Mouse (Mus musculus) MEL (cell line): Measurements from ENCODE around the gene Pld1. TPM values are rescaled to one million over a fixed set of nuclear protein-coding genes. Genes with fewer than 3 reads are reported as not detected.

Experiments used
- DNase-seq: peaks from one replicate; pipeline ENCODE4 v3.0.0; 2011; ENCODE audit warnings: low read depth, low spot score
- H3K27ac ChIP-seq: 2 replicates; pipeline ENCODE4 v1.5.1; 2012; ENCODE audit warnings: low read depth, mild to moderate bottlenecking, control low read depth, low read length, moderate library complexity; ENCODE audit not compliant: control insufficient read depth
- H3K27me3 ChIP-seq, 2 experiments: fragments of 150-350 bp in 1 of 2; sonication (generic) in 1 of 2; 2 replicates each; pipeline ENCODE4 v1.6.1; 2012; ENCODE audit warnings: low read length in 2 of 2, mild to moderate bottlenecking in 2 of 2, improper control_type of control experiment in 1 of 2, moderate library complexity in 1 of 2; ENCODE audit not compliant: insufficient read depth in 2 of 2, control insufficient read depth in 1 of 2
- H3K36me3 ChIP-seq, 2 experiments: 2 replicates each; pipeline ENCODE4 v1.6.1; 2012 to 2014; ENCODE audit warnings: low read length in 2 of 2, improper control_type of control experiment in 1 of 2, inconsistent platforms in 1 of 2, mild to moderate bottlenecking in 1 of 2; ENCODE audit not compliant: insufficient read depth in 2 of 2, control insufficient read depth in 1 of 2
- H3K4me1 ChIP-seq, 2 experiments: fragments of 150-350 bp in 1 of 2; sonication (generic) in 1 of 2; 2 replicates each; pipeline ENCODE4 v1.6.1; 2012; ENCODE audit warnings: low read length in 2 of 2, improper control_type of control experiment in 1 of 2, mild to moderate bottlenecking in 1 of 2; ENCODE audit not compliant: insufficient read depth in 2 of 2, control insufficient read depth in 1 of 2
- H3K4me3 ChIP-seq, 2 experiments: fragments of 150-350 bp in 1 of 2; sonication (generic) in 1 of 2; 2 replicates each; pipeline ENCODE4 v1.5.1; 2012; ENCODE audit warnings: low read depth in 2 of 2, low read length in 2 of 2, mild to moderate bottlenecking in 2 of 2, moderate library complexity in 2 of 2, control low read depth in 1 of 2, improper control_type of control experiment in 1 of 2; ENCODE audit not compliant: control insufficient read depth in 1 of 2, insufficient read depth in 1 of 2
- H3K79me2 ChIP-seq: 2 replicates; pipeline ENCODE4 v1.6.1; 2012; ENCODE audit warnings: mild to moderate bottlenecking, low read length, moderate library complexity; ENCODE audit not compliant: control insufficient read depth, poor library complexity, insufficient read depth
- H3K9ac ChIP-seq: 2 replicates; pipeline ENCODE4 v1.6.1; 2012; ENCODE audit warnings: low read depth, mild to moderate bottlenecking, control low read depth, low read length, moderate library complexity; ENCODE audit not compliant: control insufficient read depth, poor library complexity, severe bottlenecking
- H3K9me3 ChIP-seq: fragments of 150-350 bp; sonication (generic); replicated peaks from 2 replicates; pipeline ENCODE4 v1.6.1; 2012; ENCODE audit warnings: mild to moderate bottlenecking, low read length, improper control_type of control experiment, moderate library complexity; ENCODE audit not compliant: insufficient read depth
- BHLHE40 ChIP-seq: IDR thresholded peaks from 2 replicates; pipeline ENCODE4 v1.6.1; 2012; ENCODE audit warnings: low read depth, mild to moderate bottlenecking, inconsistent platforms, low read length, improper control_type of control experiment, borderline replicate concordance
- CHD2 ChIP-seq: IDR thresholded peaks from 2 replicates; pipeline ENCODE4 v1.6.1; 2011; ENCODE audit warnings: low read length, improper control_type of control experiment
- E2F4 ChIP-seq: IDR thresholded peaks from 2 replicates; pipeline ENCODE4 v1.6.1; 2011; ENCODE audit warnings: low read depth, low read length, improper control_type of control experiment, borderline replicate concordance
- ETS1 ChIP-seq: IDR thresholded peaks from 2 replicates; pipeline ENCODE4 v1.6.1; 2012; ENCODE audit warnings: low read depth, mild to moderate bottlenecking, inconsistent platforms, low read length, improper control_type of control experiment, moderate library complexity
- GABPA ChIP-seq: IDR thresholded peaks from 2 replicates; pipeline ENCODE4 v1.6.1; 2012; ENCODE audit warnings: low read depth, mild to moderate bottlenecking, inconsistent platforms, low read length, improper control_type of control experiment, moderate library complexity
- KAT2A ChIP-seq: conservative IDR thresholded peaks from 2 replicates; pipeline ENCODE4 v1.6.1; 2012; ENCODE audit warnings: low read depth, low read length, improper control_type of control experiment, inconsistent platforms
- MAFK ChIP-seq: IDR thresholded peaks from 2 replicates; pipeline ENCODE4 v1.6.1; 2011; ENCODE audit warnings: low read depth, mild to moderate bottlenecking, low read length, improper control_type of control experiment, borderline replicate concordance
- MAZ ChIP-seq: IDR thresholded peaks from 2 replicates; pipeline ENCODE4 v1.6.1; 2012; ENCODE audit warnings: low read depth, mild to moderate bottlenecking, inconsistent platforms, low read length, improper control_type of control experiment
- MXI1 ChIP-seq: IDR thresholded peaks from 2 replicates; pipeline ENCODE4 v1.6.1; 2011; ENCODE audit warnings: mild to moderate bottlenecking, low read depth, low read length, improper control_type of control experiment
- MYB ChIP-seq: IDR thresholded peaks from 2 replicates; pipeline ENCODE4 v1.6.1; 2011; ENCODE audit warnings: mild to moderate bottlenecking, low read depth, low read length, improper control_type of control experiment
- MYC ChIP-seq: IDR thresholded peaks from 2 replicates; pipeline ENCODE4 v1.6.1; 2011; ENCODE audit warnings: low read depth, mild to moderate bottlenecking, low read length, improper control_type of control experiment, moderate library complexity
- NELFE ChIP-seq: IDR thresholded peaks from 2 replicates; pipeline ENCODE4 v1.6.1; 2011; ENCODE audit warnings: low read depth, low read length, improper control_type of control experiment
- NRF1 ChIP-seq: IDR thresholded peaks from 2 replicates; pipeline ENCODE4 v1.6.1; 2014; ENCODE audit warnings: low read depth, mild to moderate bottlenecking, inconsistent platforms, low read length, improper control_type of control experiment, moderate library complexity; ENCODE audit not compliant: poor library complexity, insufficient read depth, severe bottlenecking
- POLR2A ChIP-seq, 2 experiments: IDR thresholded peaks; 2 replicates each; pipeline ENCODE4 v1.6.1; 2011 to 2012; ENCODE audit warnings: low read length in 2 of 2, mild to moderate bottlenecking in 2 of 2, control low read depth in 1 of 2, improper control_type of control experiment in 1 of 2, low read depth in 1 of 2, moderate library complexity in 1 of 2; ENCODE audit not compliant: control insufficient read depth in 1 of 2, insufficient read depth in 1 of 2, poor library complexity in 1 of 2
- POLR2AphosphoS5 ChIP-seq: IDR thresholded peaks from 2 replicates; pipeline ENCODE4 v1.6.1; 2012; ENCODE audit warnings: low read depth, borderline replicate concordance, mild to moderate bottlenecking, inconsistent platforms, low read length, moderate library complexity, mixed read lengths
- RAD21 ChIP-seq: IDR thresholded peaks from 2 replicates; pipeline ENCODE4 v1.6.1; 2011; ENCODE audit warnings: mild to moderate bottlenecking, low read depth, low read length, improper control_type of control experiment
- RCOR1 ChIP-seq: IDR thresholded peaks from 2 replicates; pipeline ENCODE4 v1.6.1; 2012; ENCODE audit warnings: low read depth, mild to moderate bottlenecking, inconsistent platforms, low read length, improper control_type of control experiment
- TAL1 ChIP-seq: IDR thresholded peaks from 2 replicates; pipeline ENCODE4 v1.6.1; 2012; ENCODE audit warnings: mild to moderate bottlenecking, inconsistent platforms, low read length, moderate library complexity, mixed read lengths
- TBP ChIP-seq: IDR thresholded peaks from 2 replicates; pipeline ENCODE4 v1.8.0; 2011; ENCODE audit warnings: low read depth, low read length, improper control_type of control experiment
- TCF12 ChIP-seq: IDR thresholded peaks from 2 replicates; pipeline ENCODE4 v1.6.1; 2014; ENCODE audit warnings: low read depth, mild to moderate bottlenecking, inconsistent platforms, low read length, improper control_type of control experiment, moderate library complexity
- UBTF ChIP-seq: IDR thresholded peaks from 2 replicates; pipeline ENCODE4 v1.6.1; 2012; ENCODE audit warnings: low read depth, mild to moderate bottlenecking, inconsistent platforms, low read length, improper control_type of control experiment, moderate library complexity, borderline replicate concordance; ENCODE audit not compliant: insufficient read depth
- USF2 ChIP-seq, 2 experiments: IDR thresholded peaks; 2 replicates each; pipeline ENCODE4 v1.6.1; 2011 to 2012; ENCODE audit warnings: improper control_type of control experiment in 2 of 2, low read length in 2 of 2, borderline replicate concordance in 1 of 2, inconsistent platforms in 1 of 2, low read depth in 1 of 2, mild to moderate bottlenecking in 1 of 2; ENCODE audit not compliant: insufficient read depth in 1 of 2
- ZC3H11A ChIP-seq: IDR thresholded peaks from 2 replicates; pipeline ENCODE4 v1.6.1; 2012; ENCODE audit warnings: low read depth, mild to moderate bottlenecking, inconsistent platforms, low read length, improper control_type of control experiment
- ZKSCAN1 ChIP-seq: IDR thresholded peaks from 2 replicates; pipeline ENCODE4 v1.6.1; 2012; ENCODE audit warnings: low read depth, mild to moderate bottlenecking, inconsistent platforms, low read length, improper control_type of control experiment, moderate library complexity
- ZMIZ1 ChIP-seq: IDR thresholded peaks from 2 replicates; pipeline ENCODE4 v1.6.1; 2012; ENCODE audit warnings: low read depth, mild to moderate bottlenecking, inconsistent platforms, low read length, improper control_type of control experiment, moderate library complexity
- polyA plus RNA-seq, 2 experiments: library from polyadenylated mRNA; stranded (reverse) in 1 of 2; unstranded in 1 of 2; fragments of >175 nt in 1 of 2; fragments of >200 nt in 1 of 2; gene quantifications; 2 replicates each; pipeline versions ENCODE4 v1.2.1 to v1.2.4; 2012; ENCODE audit warnings: low replicate concordance in 2 of 2, low read depth in 1 of 2; ENCODE audit not compliant: insufficient read length in 2 of 2, insufficient read depth in 1 of 2, missing spikeins in 1 of 2
- total RNA-seq: library from RNA; depleted of rRNA; stranded (reverse); fragments of 300-350 nt; gene quantifications from 2 replicates; pipeline ENCODE4 v1.2.3, GENCODE M21; 2012

Gene Pld1
- total and polyA plus RNA-seq, 3 experiments, result 0.22 TPM; not detected in 2

GRCm38 (mm10) chr3:28039760-28040159, 101.3 kb downstream of the Pld1 start:
- no peak for DNase-seq
- H3K9me3 ChIP-seq, result no peaks in the 10 kb centered on the region
- no peaks in the 10 kb centered on the region for H3K36me3 ChIP-seq
- H3K27ac ChIP-seq, result no peak overlapping the region
- TF ChIP-seq KAT2A, result no peak
- no peak for TF ChIP-seq TAL1
- no peaks in the 10 kb centered on the region for H3K4me1 ChIP-seq
- H3K4me3 ChIP-seq, result no peak overlapping the region
- no peak overlapping the region for H3K9ac ChIP-seq
- no peaks in the 10 kb centered on the region for H3K79me2 ChIP-seq
- H3K27me3 ChIP-seq, result no peaks in the 10 kb centered on the region

GRCm38 (mm10) chr3:28041236-28041635, 102.7 kb downstream of the Pld1 start:
- TF ChIP-seq E2F4, result no peak
- TF ChIP-seq NELFE, result no peak
- no peak for TF ChIP-seq POLR2AphosphoS5
- TF ChIP-seq USF2 (IDR thresholded peaks at IDR 0.05; ENCODE audit: borderline replicate concordance in 1 of 2, insufficient read depth in 1 of 2, low read depth in 1 of 2, low read length in 2 of 2), result no peak
- no peak for TF ChIP-seq CHD2
- no peak for TF ChIP-seq ZMIZ1
- TF ChIP-seq RAD21, result no peak
- Histone ChIP-seq H3K27me3 (no peaks in the 10 kb centered on the region), H3K4me3 (no peak overlapping the region), H3K27ac (no peak overlapping the region), H3K79me2 (no peaks in the 10 kb centered on the region), H3K4me1 (no peaks in the 10 kb centered on the region), H3K9ac (no peak overlapping the region), H3K9me3 (no peaks in the 10 kb centered on the region), H3K36me3 (no peaks in the 10 kb centered on the region)
- DNase-seq, result no peak

GRCm38 (mm10) chr3:28042366-28042765, 103.9 kb downstream of the Pld1 start:
- no peak for DNase-seq
- no peaks in the 10 kb centered on the region for H3K4me1 ChIP-seq
- no peak overlapping the region for H3K4me3 ChIP-seq
- no peaks in the 10 kb centered on the region for H3K79me2 ChIP-seq
- H3K27me3 ChIP-seq, result no peaks in the 10 kb centered on the region
- H3K9me3 ChIP-seq, result no peaks in the 10 kb centered on the region
- H3K9ac ChIP-seq, result no peak overlapping the region
- no peak for TF ChIP-seq TCF12
- TF ChIP-seq TBP, result no peak
- TF ChIP-seq RAD21, result no peak
- no peak for TF ChIP-seq MYC
- no peak for TF ChIP-seq MXI1
- TF ChIP-seq POLR2A (IDR thresholded peaks at IDR 0.05; ENCODE audit: control insufficient read depth in 1 of 2, insufficient read depth in 1 of 2, low read depth in 1 of 2, low read length in 2 of 2, poor library complexity in 1 of 2), result no peak
- TF ChIP-seq NRF1, result no peak
- no peak for TF ChIP-seq MYB
- TF ChIP-seq ZMIZ1, result no peak
- TF ChIP-seq MAZ, result no peak
- TF ChIP-seq GABPA, result no peak
- no peak for TF ChIP-seq MAFK
- TF ChIP-seq UBTF, result no peak
- TF ChIP-seq ETS1, result no peak
- no peak for TF ChIP-seq BHLHE40
- no peak for TF ChIP-seq RCOR1
- TF ChIP-seq ZC3H11A, result no peak
- no peak for TF ChIP-seq ZKSCAN1
- no peaks in the 10 kb centered on the region for H3K36me3 ChIP-seq
- H3K27ac ChIP-seq, result no peak overlapping the region
